Mouse (Mus musculus): ENCODE data around the gene Cyth1. TPM values are rescaled to one million over a fixed set of nuclear protein-coding genes. Genes with fewer than 3 reads are reported as not detected.

Gene Cyth1
- polyA plus RNA-seq, 1 experiment, result 19.5 TPM

- DNase-seq, result no peak
- 84% methylated on average over 8 of the region's 8 CpGs for WGBS
- no peak overlapping the region for H3K4me3 ChIP-seq (ENCODE audit: insufficient read depth, low read depth, low read length)
- H3K27me3 ChIP-seq (replicated peaks; ENCODE audit: control insufficient read depth, insufficient read depth, low read length), result no peaks in the 10 kb centered on the region
- H3K27ac ChIP-seq (ENCODE audit: insufficient read depth, low read depth, low read length), result no peak overlapping the region
- TF ChIP-seq CTCF (conservative IDR thresholded peaks at IDR 0.05; ENCODE audit: insufficient read depth, insufficient read length, low read depth, low read length) (no peak), POLR2A (IDR thresholded peaks at IDR 0.05; ENCODE audit: low read depth, low read length) (no peak)
- H3K36me3 ChIP-seq (ENCODE audit: control insufficient read depth, insufficient read depth, low read length), result no peaks in the 10 kb centered on the region
- H3K4me1 ChIP-seq (ENCODE audit: control insufficient read depth, insufficient read depth, low read length), result no peaks in the 10 kb centered on the region
These were observed 129.6 kb downstream of the Cyth1 start for GRCm38 (mm10) chr11:118118777-118119176.

DNA sequence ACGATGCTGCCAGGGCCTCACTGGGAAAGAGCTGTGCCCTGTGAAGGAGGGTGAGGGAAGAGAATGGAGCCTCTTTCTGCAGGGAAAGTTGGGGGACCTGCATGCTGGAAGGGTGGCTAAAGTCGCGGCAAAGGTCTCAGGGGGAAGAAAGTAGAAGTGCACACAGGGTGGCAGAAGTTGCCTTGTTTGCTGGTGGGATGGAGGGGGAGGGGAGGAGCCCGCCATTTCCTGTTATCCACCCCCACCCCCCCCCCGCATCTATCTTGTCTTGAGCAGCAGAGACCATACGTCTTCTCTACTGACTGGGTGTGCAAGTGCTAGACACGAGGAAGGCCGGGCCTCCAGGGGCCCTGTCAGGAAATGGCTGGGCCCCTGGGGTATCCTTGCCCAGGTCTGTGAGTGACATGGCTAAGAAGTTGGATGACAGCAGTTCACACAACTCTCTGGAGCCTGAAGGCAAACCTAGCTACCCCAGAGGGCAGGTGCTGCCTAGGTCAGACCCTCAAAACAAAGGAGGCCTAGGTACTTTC is 133.7 kb downstream of the Cyth1 start:
- Histone ChIP-seq H3K36me3 (ENCODE audit: control insufficient read depth, insufficient read depth, low read length) (no peaks in the 10 kb centered on the region), H3K4me1 (ENCODE audit: control insufficient read depth, insufficient read depth, low read length) (no peaks in the 10 kb centered on the region), H3K27ac (ENCODE audit: insufficient read depth, low read depth, low read length) (no peak overlapping the region), H3K4me3 (ENCODE audit: insufficient read depth, low read depth, low read length) (no peak overlapping the region), H3K27me3 (replicated peaks; ENCODE audit: control insufficient read depth, insufficient read depth, low read length) (no peaks in the 10 kb centered on the region)
- 56% methylated on average over 8 of the region's 8 CpGs for WGBS
- DNase-seq, result no peak
- TF ChIP-seq POLR2A (IDR thresholded peaks at IDR 0.05; ENCODE audit: low read depth, low read length), result no peak
- TF ChIP-seq CTCF (conservative IDR thresholded peaks at IDR 0.05; ENCODE audit: insufficient read depth, insufficient read length, low read depth, low read length), result no peak

GRCm38 (mm10) chr11:118113516-118114205 is 134.7 kb downstream of the Cyth1 start:
- TF ChIP-seq CTCF (conservative IDR thresholded peaks at IDR 0.05; ENCODE audit: insufficient read depth, insufficient read length, low read depth, low read length) (no peak), POLR2A (IDR thresholded peaks at IDR 0.05; ENCODE audit: low read depth, low read length) (no peak)
- Histone ChIP-seq H3K27ac (ENCODE audit: insufficient read depth, low read depth, low read length) (no peak overlapping the region), H3K27me3 (replicated peaks; ENCODE audit: control insufficient read depth, insufficient read depth, low read length) (no peaks in the 10 kb centered on the region), H3K4me3 (ENCODE audit: insufficient read depth, low read depth, low read length) (no peak overlapping the region), H3K4me1 (ENCODE audit: control insufficient read depth, insufficient read depth, low read length) (no peaks in the 10 kb centered on the region), H3K36me3 (ENCODE audit: control insufficient read depth, insufficient read depth, low read length) (no peaks in the 10 kb centered on the region)
- 75% methylated on average over 14 of the region's 14 CpGs for WGBS
- DNase-seq, result no peak

DNA sequence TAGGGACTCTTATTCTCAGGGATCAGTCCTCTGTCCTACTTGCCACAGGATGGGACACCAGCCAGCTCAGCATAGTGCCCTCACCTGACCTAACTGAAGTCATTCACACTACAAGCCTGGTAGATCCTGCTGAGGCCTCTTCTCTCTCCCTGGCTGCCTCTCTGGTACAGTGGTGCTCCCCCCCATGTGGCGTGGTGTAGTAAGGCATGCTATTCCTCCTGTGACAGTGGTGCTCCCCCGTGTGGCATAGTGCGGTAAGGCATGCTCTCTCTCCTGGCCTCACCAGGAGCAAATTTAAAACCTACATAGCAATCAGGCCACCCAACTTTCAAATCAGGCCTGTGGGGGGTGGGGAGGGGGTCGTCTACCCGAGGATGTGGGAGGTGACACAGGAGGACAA is 144.4 kb downstream of the Cyth1 start:
- H3K4me3 ChIP-seq (ENCODE audit: insufficient read depth, low read depth, low read length), result no peak overlapping the region
- 3% methylated on average over 5 of the region's 5 CpGs for WGBS
- no peaks in the 10 kb centered on the region for H3K36me3 ChIP-seq (ENCODE audit: control insufficient read depth, insufficient read depth, low read length)
- DNase-seq, result peak; percentile 82
- no peaks in the 10 kb centered on the region for H3K27me3 ChIP-seq (replicated peaks; ENCODE audit: control insufficient read depth, insufficient read depth, low read length)
- TF ChIP-seq POLR2A (IDR thresholded peaks at IDR 0.05; ENCODE audit: low read depth, low read length) (no peak), CTCF (conservative IDR thresholded peaks at IDR 0.05; ENCODE audit: insufficient read depth, insufficient read length, low read depth, low read length) (peak; percentile 99)
- no peak overlapping the region for H3K27ac ChIP-seq (ENCODE audit: insufficient read depth, low read depth, low read length)
- H3K4me1 ChIP-seq (ENCODE audit: control insufficient read depth, insufficient read depth, low read length), result no peaks in the 10 kb centered on the region

DNA sequence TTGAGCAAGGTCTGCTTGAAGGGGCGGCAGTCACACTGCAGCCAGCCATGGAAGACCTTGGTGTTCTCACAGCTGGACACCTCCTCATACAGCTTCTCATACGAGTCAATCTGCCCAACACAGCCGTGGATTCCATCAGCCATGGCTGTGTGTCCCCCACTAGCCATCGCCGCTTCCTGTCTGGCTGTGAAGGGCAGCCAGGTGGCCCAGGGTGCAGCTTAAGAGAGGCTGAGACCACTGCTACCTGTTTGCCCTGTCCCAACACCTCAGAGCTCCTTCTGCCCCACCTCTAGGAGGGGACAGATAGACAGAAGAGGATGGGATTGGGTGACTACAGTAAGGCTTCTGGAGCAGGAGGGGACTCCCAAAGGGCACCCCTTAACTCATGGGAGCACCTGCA is 145.0 kb downstream of the Cyth1 start:
- Histone ChIP-seq H3K36me3 (ENCODE audit: control insufficient read depth, insufficient read depth, low read length) (no peaks in the 10 kb centered on the region), H3K4me3 (ENCODE audit: insufficient read depth, low read depth, low read length) (no peak overlapping the region), H3K27ac (ENCODE audit: insufficient read depth, low read depth, low read length) (no peak overlapping the region), H3K4me1 (ENCODE audit: control insufficient read depth, insufficient read depth, low read length) (no peaks in the 10 kb centered on the region), H3K27me3 (replicated peaks; ENCODE audit: control insufficient read depth, insufficient read depth, low read length) (no peaks in the 10 kb centered on the region)
- WGBS, result 90% methylated on average over 5 of the region's 5 CpGs
- TF ChIP-seq POLR2A (IDR thresholded peaks at IDR 0.05; ENCODE audit: low read depth, low read length) (no peak), CTCF (conservative IDR thresholded peaks at IDR 0.05; ENCODE audit: insufficient read depth, insufficient read length, low read depth, low read length) (no peak)
- peak; percentile 2 for DNase-seq

GRCm38 (mm10) chr11:118102838-118103237 is 145.6 kb downstream of the Cyth1 start:
- H3K27me3 ChIP-seq (replicated peaks; ENCODE audit: control insufficient read depth, insufficient read depth, low read length), result no peaks in the 10 kb centered on the region
- TF ChIP-seq CTCF (conservative IDR thresholded peaks at IDR 0.05; ENCODE audit: insufficient read depth, insufficient read length, low read depth, low read length), result peak; percentile 100; the same call in 1 of the 2 replicates
- TF ChIP-seq POLR2A (IDR thresholded peaks at IDR 0.05; ENCODE audit: low read depth, low read length), result no peak
- H3K36me3 ChIP-seq (ENCODE audit: control insufficient read depth, insufficient read depth, low read length), result no peaks in the 10 kb centered on the region
- WGBS, result 51% methylated on average over 3 of the region's 3 CpGs
- no peaks in the 10 kb centered on the region for H3K4me1 ChIP-seq (ENCODE audit: control insufficient read depth, insufficient read depth, low read length)
- no peak overlapping the region for H3K27ac ChIP-seq (ENCODE audit: insufficient read depth, low read depth, low read length)
- no peak overlapping the region for H3K4me3 ChIP-seq (ENCODE audit: insufficient read depth, low read depth, low read length)
- DNase-seq, result peak; percentile 88

DNA sequence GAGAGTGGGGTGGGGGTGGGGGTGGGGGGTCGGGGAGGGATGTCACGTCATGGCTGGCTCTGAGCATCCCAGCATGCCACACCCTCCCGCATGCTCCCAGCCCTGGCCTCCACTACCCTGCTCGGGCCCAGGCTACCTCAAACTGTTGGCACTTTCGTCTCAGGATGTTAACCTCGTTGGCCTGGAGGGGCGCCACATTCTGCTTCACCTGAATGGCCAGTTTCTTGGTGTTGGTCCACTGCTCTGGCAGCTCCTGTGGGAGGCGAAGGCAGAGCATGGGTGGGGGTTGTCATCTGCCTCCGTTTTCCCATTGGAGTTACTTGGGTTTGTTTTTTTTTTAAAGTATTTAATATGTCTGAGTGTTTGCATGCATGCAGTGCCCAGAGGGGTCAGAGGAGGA is 147.3 kb downstream of the Cyth1 start:
- TF ChIP-seq CTCF (conservative IDR thresholded peaks at IDR 0.05; ENCODE audit: insufficient read depth, insufficient read length, low read depth, low read length) (no peak), POLR2A (IDR thresholded peaks at IDR 0.05; ENCODE audit: low read depth, low read length) (no peak)

More for the DNA sequence above, 147.3 kb downstream of the Cyth1 start:
- WGBS, result 36% methylated on average over 9 of the region's 9 CpGs
- no peak overlapping the region for H3K4me3 ChIP-seq (ENCODE audit: insufficient read depth, low read depth, low read length)
- no peak overlapping the region for H3K27ac ChIP-seq (ENCODE audit: insufficient read depth, low read depth, low read length)
- no peak for DNase-seq
- no peaks in the 10 kb centered on the region for H3K36me3 ChIP-seq (ENCODE audit: control insufficient read depth, insufficient read depth, low read length)
- no peaks in the 10 kb centered on the region for H3K27me3 ChIP-seq (replicated peaks; ENCODE audit: control insufficient read depth, insufficient read depth, low read length)
- no peaks in the 10 kb centered on the region for H3K4me1 ChIP-seq (ENCODE audit: control insufficient read depth, insufficient read depth, low read length)

Data from kidney, adult 2 months (tissue).